Mouse (Mus musculus) splenic B cell, adult 2 months (primary cell): ENCODE data around the gene Slc7a7.

ENCODE experiments used
- DNase-seq: peaks from one replicate; pipeline ENCODE4 v3.0.0-alpha.2; 2011; ENCODE audit warnings: low read depth, low spot score
- H3K27me3 ChIP-seq: 2 replicates; pipeline ENCODE4 v1.6.1; 2012; ENCODE audit warnings: mild to moderate bottlenecking, low read length, moderate library complexity, mixed read lengths; ENCODE audit not compliant: control insufficient read depth, poor library complexity, insufficient read depth, severe bottlenecking
- H3K36me3 ChIP-seq: 2 replicates; pipeline ENCODE4 v1.6.1; 2012; ENCODE audit warnings: mild to moderate bottlenecking, low read length, moderate library complexity, mixed read lengths; ENCODE audit not compliant: control insufficient read depth, poor library complexity, insufficient read depth, severe bottlenecking

Gene Slc7a7

GRCm38 (mm10) chr14:54440538-54440937, 23.0 kb upstream of the Slc7a7 start:
- H3K36me3 ChIP-seq = no peaks in the 10 kb centered on the region
- no peaks in the 10 kb centered on the region for H3K27me3 ChIP-seq
- DNase-seq = no peak

- no peak for DNase-seq
- no peaks in the 10 kb centered on the region for H3K36me3 ChIP-seq
- no peaks in the 10 kb centered on the region for H3K27me3 ChIP-seq
Measured at GRCm38 (mm10) chr14:54439610-54440009, 22.0 kb upstream of the Slc7a7 start.

- no peak for DNase-seq
- Histone ChIP-seq H3K36me3 (no peaks in the 10 kb centered on the region), H3K27me3 (no peaks in the 10 kb centered on the region)
Measured at GRCm38 (mm10) chr14:54439155-54439554, 21.6 kb upstream of the Slc7a7 start.

GRCm38 (mm10) chr14:54435194-54435918, 17.8 kb upstream of the Slc7a7 start:
- DNase-seq = no peak
- Histone ChIP-seq H3K27me3 (no peaks in the 10 kb centered on the region), H3K36me3 (no peaks in the 10 kb centered on the region)

- Histone ChIP-seq H3K36me3 (no peaks in the 10 kb centered on the region), H3K27me3 (no peaks in the 10 kb centered on the region)
- no peak for DNase-seq
Measured at GRCm38 (mm10) chr14:54433941-54434531, 16.5 kb upstream of the Slc7a7 start.

GRCm38 (mm10) chr14:54432837-54433830, 15.6 kb upstream of the Slc7a7 start:
- no peak for DNase-seq

GRCm38 (mm10) chr14:54432078-54432836, 14.7 kb upstream of the Slc7a7 start:
- Histone ChIP-seq H3K27me3 (no peaks in the 10 kb centered on the region), H3K36me3 (no peaks in the 10 kb centered on the region)
- peak; percentile 51 for DNase-seq

More at GRCm38 (mm10) chr14:54432837-54433830, 15.6 kb upstream of the Slc7a7 start:
- no peaks in the 10 kb centered on the region for H3K36me3 ChIP-seq
- no peaks in the 10 kb centered on the region for H3K27me3 ChIP-seq

- Histone ChIP-seq H3K36me3 (no peaks in the 10 kb centered on the region), H3K27me3 (no peaks in the 10 kb centered on the region)
- DNase-seq = no peak
Measured at GRCm38 (mm10) chr14:54431334-54432077, 13.9 kb upstream of the Slc7a7 start, which contains the start of gene Mmp14. Gene Mmp14 (plus strand): TSS chr14:54431612.

- DNase-seq = no peak
Measured at GRCm38 (mm10) chr14:54430406-54431145, 13.0 kb upstream of the Slc7a7 start.

GRCm38 (mm10) chr14:54429332-54430093, 11.9 kb upstream of the Slc7a7 start:
- no peak for DNase-seq
- Histone ChIP-seq H3K27me3 (no peaks in the 10 kb centered on the region), H3K36me3 (no peaks in the 10 kb centered on the region)

More at GRCm38 (mm10) chr14:54430406-54431145, 13.0 kb upstream of the Slc7a7 start:
- no peaks in the 10 kb centered on the region for H3K36me3 ChIP-seq
- H3K27me3 ChIP-seq = no peaks in the 10 kb centered on the region

GRCm38 (mm10) chr14:54428421-54428820, 10.8 kb upstream of the Slc7a7 start:
- H3K36me3 ChIP-seq = no peaks in the 10 kb centered on the region
- H3K27me3 ChIP-seq = no peaks in the 10 kb centered on the region
- DNase-seq = no peak

- Histone ChIP-seq H3K36me3 (no peaks in the 10 kb centered on the region), H3K27me3 (no peaks in the 10 kb centered on the region)
- DNase-seq = no peak
Measured at GRCm38 (mm10) chr14:54427696-54428095, 10.1 kb upstream of the Slc7a7 start.
